Mouse (Mus musculus): ENCODE results near the gene H2-DMb1. TPM values are rescaled to one million over a fixed set of nuclear protein-coding genes. Genes with fewer than 3 reads are reported as not detected.

The H2-DMb1 gene
- polyA plus RNA-seq, 1 experiment from 2014 or later: 0.91 TPM

DNA sequence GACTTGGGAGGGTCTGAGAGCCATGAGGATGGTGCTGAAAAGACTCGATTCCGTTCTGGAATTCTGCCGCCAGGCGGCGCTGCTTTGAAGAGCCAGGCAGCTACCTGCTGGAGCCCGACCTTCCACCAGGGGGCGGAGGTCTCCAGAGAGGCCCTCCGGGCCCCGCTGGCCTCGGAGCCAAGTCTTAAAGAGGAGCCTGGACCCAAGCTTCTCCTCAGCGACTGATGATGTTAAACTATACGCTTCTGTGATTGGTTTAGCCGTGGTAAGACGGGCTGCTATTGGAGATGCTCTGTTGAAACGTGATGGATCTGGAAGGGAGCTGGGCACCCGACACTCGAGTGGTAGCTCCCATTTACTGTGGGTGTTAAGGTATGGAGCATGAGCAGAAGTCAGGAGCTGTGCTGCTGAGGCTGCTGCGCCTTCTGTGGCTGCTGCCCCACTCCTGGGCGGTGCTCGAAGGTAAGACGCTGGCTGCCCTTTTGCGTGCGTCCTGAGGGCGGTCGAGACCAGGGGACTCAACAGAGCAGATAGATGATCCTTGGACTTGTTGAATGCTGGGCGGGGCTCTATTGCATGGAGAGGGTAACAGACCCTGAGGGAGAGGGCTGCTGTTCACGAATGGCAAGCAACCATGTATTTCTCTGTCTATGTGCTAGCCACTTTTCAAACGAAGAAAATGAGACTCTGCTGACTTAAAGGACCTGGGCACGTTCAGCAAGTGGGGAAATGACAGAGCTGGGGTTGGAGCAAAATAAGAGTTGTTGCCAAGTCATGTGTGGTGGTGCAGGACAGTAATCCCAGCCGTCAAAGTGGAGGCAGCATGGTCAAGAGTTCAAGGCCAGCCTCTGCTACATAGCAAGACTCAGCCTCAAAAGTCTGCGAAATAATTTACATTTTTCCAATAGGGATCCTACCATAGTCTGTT lies 17.3 kb upstream of the H2-DMb1 start:
- DNase-seq (peak; percentile 99), ATAC-seq (ENCODE audit: low FRiP score, low TSS enrichment) (peak; percentile 97)
- 8% methylated on average over 31 of the region's 31 CpGs for WGBS
- Histone ChIP-seq H3K27me3 (ENCODE audit: control insufficient read depth, insufficient read depth, low read length) (peaks cover 17% of the 10 kb centered on the region), H3K9ac (replicated peaks; ENCODE audit: low read length) (0 out of 2 replicates have a peak overlapping the region, but pooled peaks have one; percentile 26), H3K27ac (replicated peaks; ENCODE audit: low read depth, low read length) (no peak overlapping the region), H3K4me3 (replicated peaks; ENCODE audit: low read depth, low read length) (peak overlapping the region; percentile 31), H3K4me2 (ENCODE audit: low read length) (peak overlapping the region; percentile 62), H3K9me3 (ENCODE audit: control insufficient read depth, low read length) (no peaks in the 10 kb centered on the region), H3K36me3 (ENCODE audit: control insufficient read depth, insufficient read depth, low read length) (no peaks in the 10 kb centered on the region), H3K4me1 (ENCODE audit: control insufficient read depth, insufficient read depth, low read length) (peaks cover 13% of the 10 kb centered on the region; the same call in 1 of the 2 replicates)

DNA sequence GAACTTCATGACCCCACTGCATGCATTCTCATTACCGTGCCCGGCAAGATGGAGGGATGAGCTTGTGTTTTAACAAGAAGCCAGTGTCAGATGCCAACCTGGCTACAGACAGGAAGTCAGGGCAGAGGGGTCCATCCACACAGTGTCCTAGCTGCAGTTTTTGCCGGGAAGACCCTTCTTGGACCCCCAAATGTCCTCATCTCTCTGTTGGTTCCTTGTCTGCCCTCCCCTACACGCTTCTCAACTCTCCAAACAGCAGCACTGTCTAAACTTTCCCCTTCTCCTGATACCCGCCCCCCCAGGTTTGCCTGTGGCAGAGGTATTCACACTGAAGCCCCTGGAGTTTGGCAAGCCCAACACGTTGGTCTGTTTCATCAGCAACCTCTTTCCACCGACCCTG lies 15.3 kb upstream of the H2-DMb1 start:
- Histone ChIP-seq H3K9ac (replicated peaks; ENCODE audit: low read length) (no peak overlapping the region), H3K9me3 (ENCODE audit: control insufficient read depth, low read length) (no peaks in the 10 kb centered on the region), H3K27me3 (ENCODE audit: control insufficient read depth, insufficient read depth, low read length) (peaks cover 17% of the 10 kb centered on the region), H3K36me3 (ENCODE audit: control insufficient read depth, insufficient read depth, low read length) (no peaks in the 10 kb centered on the region), H3K4me2 (ENCODE audit: low read length) (no peak overlapping the region), H3K4me1 (ENCODE audit: control insufficient read depth, insufficient read depth, low read length) (peaks cover 13% of the 10 kb centered on the region; the same call in 1 of the 2 replicates), H3K4me3 (replicated peaks; ENCODE audit: low read depth, low read length) (no peak overlapping the region), H3K27ac (replicated peaks; ENCODE audit: low read depth, low read length) (no peak overlapping the region)
- WGBS: 81% methylated on average over 7 of the region's 7 CpGs
- ATAC-seq (ENCODE audit: low FRiP score, low TSS enrichment): no peak
- DNase-seq: no peak

DNA sequence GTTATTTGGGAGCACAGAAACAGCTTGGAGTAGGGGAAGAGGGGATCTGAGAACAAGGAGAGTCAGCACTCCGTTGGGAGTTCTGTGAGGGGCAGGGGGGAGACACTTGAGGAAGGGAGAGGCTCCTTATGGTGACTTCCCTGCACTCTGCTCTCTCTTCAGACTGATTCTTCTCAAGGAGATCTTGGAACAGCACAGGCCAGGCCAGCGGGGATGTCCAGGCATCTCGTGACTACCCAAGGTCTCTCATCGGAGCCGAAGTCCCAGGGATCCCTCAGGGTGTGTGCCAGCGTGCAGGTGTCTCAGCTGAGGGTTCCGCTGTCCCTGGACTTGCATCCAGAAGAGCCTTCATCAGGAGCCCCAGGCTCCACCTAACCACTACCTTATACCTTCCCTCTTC lies 14.2 kb upstream of the H2-DMb1 start:
- WGBS: 83% methylated on average over 7 of the region's 7 CpGs
- peaks cover 17% of the 10 kb centered on the region; the same call in 1 of the 2 replicates for H3K4me1 ChIP-seq (ENCODE audit: control insufficient read depth, insufficient read depth, low read length)
- no peak overlapping the region for H3K4me3 ChIP-seq (replicated peaks; ENCODE audit: low read depth, low read length)
- DNase-seq: no peak
- H3K36me3 ChIP-seq (ENCODE audit: control insufficient read depth, insufficient read depth, low read length): no peaks in the 10 kb centered on the region
- H3K4me2 ChIP-seq (ENCODE audit: low read length): no peak overlapping the region; the same call in 1 of the 2 replicates
- peaks cover 17% of the 10 kb centered on the region for H3K27me3 ChIP-seq (ENCODE audit: control insufficient read depth, insufficient read depth, low read length)
- H3K9me3 ChIP-seq (ENCODE audit: control insufficient read depth, low read length): no peaks in the 10 kb centered on the region
- H3K9ac ChIP-seq (replicated peaks; ENCODE audit: low read length): no peak overlapping the region
- H3K27ac ChIP-seq (replicated peaks; ENCODE audit: low read depth, low read length): no peak overlapping the region
- ATAC-seq (ENCODE audit: low FRiP score, low TSS enrichment): no peak

DNA sequence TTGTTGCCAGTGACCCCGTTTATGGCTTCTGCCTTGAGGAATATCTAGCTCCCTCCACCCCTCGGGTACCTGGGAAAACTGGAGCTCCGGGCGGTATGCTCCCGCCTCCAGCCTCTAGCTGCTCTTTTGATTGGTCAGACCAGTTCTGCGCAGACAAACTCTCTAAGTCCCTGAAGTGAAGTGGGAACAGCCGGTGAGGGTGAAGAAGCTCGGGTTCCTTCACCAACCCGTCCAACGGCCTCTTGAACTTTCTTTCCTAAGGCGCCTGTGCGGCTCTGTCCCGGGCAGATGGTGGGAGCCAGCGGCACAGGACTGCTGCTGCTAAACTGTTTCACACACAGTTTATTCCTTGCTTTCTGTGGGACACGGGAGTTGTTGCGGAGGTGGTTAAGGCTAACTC lies 13.5 kb upstream of the H2-DMb1 start:
- no peak for ATAC-seq (ENCODE audit: low FRiP score, low TSS enrichment)
- H3K4me2 ChIP-seq (ENCODE audit: low read length): peak overlapping the region; percentile 47
- H3K9me3 ChIP-seq (ENCODE audit: control insufficient read depth, low read length): no peaks in the 10 kb centered on the region

DNA sequence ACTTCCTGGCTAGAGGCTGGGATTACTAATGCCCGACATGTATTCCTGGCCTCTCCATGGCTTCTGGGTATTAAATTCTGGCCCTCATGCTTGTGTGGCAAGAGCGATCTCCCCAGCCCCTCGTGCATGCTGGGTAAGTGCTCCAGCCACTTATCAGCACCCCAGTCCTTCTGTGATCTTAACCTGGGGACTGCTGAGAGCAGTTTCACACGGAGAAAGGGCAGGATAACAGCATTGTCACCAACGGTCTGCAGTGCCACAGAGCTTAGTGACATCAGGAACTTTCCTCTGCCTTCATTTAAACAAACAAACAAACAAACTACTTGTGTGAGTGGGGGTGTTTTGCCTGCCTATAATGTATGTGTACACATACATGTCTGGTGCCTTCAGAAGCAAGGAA lies 12.6 kb upstream of the H2-DMb1 start:
- H3K27ac ChIP-seq (replicated peaks; ENCODE audit: low read depth, low read length): no peak overlapping the region
- no peak for ATAC-seq (ENCODE audit: low FRiP score, low TSS enrichment)
- H3K9ac ChIP-seq (replicated peaks; ENCODE audit: low read length): 0 out of 2 replicates have a peak overlapping the region, but pooled peaks have one; percentile 6
- DNase-seq: no peak
- no peak overlapping the region for H3K4me2 ChIP-seq (ENCODE audit: low read length)
- H3K36me3 ChIP-seq (ENCODE audit: control insufficient read depth, insufficient read depth, low read length): no peaks in the 10 kb centered on the region
- H3K27me3 ChIP-seq (ENCODE audit: control insufficient read depth, insufficient read depth, low read length): peaks cover 17% of the 10 kb centered on the region
- H3K9me3 ChIP-seq (ENCODE audit: control insufficient read depth, low read length): no peaks in the 10 kb centered on the region
- peaks cover 17% of the 10 kb centered on the region; the same call in 1 of the 2 replicates for H3K4me1 ChIP-seq (ENCODE audit: control insufficient read depth, insufficient read depth, low read length)
- 17% methylated on average over 5 of the region's 5 CpGs for WGBS
- no peak overlapping the region for H3K4me3 ChIP-seq (replicated peaks; ENCODE audit: low read depth, low read length)

More for the DNA sequence above, 13.5 kb upstream of the H2-DMb1 start:
- H3K27me3 ChIP-seq (ENCODE audit: control insufficient read depth, insufficient read depth, low read length): peaks cover 17% of the 10 kb centered on the region
- peaks cover 17% of the 10 kb centered on the region; the same call in 1 of the 2 replicates for H3K4me1 ChIP-seq (ENCODE audit: control insufficient read depth, insufficient read depth, low read length)
- H3K36me3 ChIP-seq (ENCODE audit: control insufficient read depth, insufficient read depth, low read length): no peaks in the 10 kb centered on the region
- H3K9ac ChIP-seq (replicated peaks; ENCODE audit: low read length): no peak overlapping the region; the same call in 1 of the 2 replicates
- DNase-seq: peak; percentile 57
- WGBS: 2% methylated on average over 16 of the region's 16 CpGs
- H3K27ac ChIP-seq (replicated peaks; ENCODE audit: low read depth, low read length): no peak overlapping the region
- peak overlapping the region; percentile 9 for H3K4me3 ChIP-seq (replicated peaks; ENCODE audit: low read depth, low read length)

DNA sequence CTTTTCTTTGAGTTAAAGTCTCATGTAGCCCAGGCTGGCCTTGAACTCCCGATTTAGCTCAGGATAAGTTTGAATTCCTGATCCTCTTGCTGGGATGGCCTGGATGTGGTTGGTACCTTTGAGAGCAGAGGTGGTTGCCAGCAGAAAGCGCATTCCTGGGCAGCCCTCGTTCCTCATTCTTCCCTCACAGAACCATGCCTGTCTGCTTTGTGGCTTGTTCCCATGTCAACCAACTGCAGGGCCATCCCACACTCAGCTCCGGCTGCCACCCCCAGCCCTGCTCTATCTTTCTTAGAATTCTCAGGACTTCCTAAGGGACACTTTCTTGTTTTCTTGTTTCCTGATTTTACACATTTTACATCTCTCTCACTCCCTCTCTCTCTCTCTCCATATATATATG lies 11.4 kb upstream of the H2-DMb1 start:
- H3K36me3 ChIP-seq (ENCODE audit: control insufficient read depth, insufficient read depth, low read length): no peaks in the 10 kb centered on the region
- no peaks in the 10 kb centered on the region for H3K9me3 ChIP-seq (ENCODE audit: control insufficient read depth, low read length)
- 45% methylated on average over 4 of the region's 4 CpGs for WGBS
- H3K4me1 ChIP-seq (ENCODE audit: control insufficient read depth, insufficient read depth, low read length): peaks cover 14% of the 10 kb centered on the region; the same call in 1 of the 2 replicates
- H3K27ac ChIP-seq (replicated peaks; ENCODE audit: low read depth, low read length): no peak overlapping the region
- H3K27me3 ChIP-seq (ENCODE audit: control insufficient read depth, insufficient read depth, low read length): peaks cover 17% of the 10 kb centered on the region
- no peak overlapping the region for H3K9ac ChIP-seq (replicated peaks; ENCODE audit: low read length)
- H3K4me3 ChIP-seq (replicated peaks; ENCODE audit: low read depth, low read length): no peak overlapping the region
- DNase-seq: no peak
- ATAC-seq (ENCODE audit: low FRiP score, low TSS enrichment): no peak
- no peak overlapping the region for H3K4me2 ChIP-seq (ENCODE audit: low read length)

DNA sequence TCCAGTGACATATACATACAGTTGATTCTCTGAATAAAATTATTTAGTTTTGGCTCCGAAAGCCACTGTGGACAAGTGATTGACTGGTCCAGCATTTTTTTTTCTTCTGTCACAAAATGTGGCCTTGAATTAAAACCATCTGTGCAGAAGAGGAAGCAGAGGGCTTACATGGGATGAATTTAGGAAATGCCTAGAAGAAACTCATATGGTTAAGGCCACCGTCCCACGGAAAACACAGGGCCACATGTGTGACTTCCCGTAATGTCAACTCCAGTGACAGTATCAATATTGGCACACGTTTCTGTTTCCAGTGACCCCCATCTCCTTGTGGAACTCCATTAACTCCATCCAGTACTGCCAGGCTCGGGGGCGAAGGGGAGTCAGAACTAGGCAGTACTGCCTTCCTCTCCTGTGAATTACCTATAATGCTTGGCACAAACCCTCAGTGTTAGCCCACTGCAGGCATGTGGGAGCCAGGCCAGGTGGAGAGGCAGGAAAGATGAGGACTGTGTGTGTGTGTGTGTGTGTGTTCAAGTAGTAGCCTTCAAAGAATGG lies 10.3 kb upstream of the H2-DMb1 start:
- H3K4me3 ChIP-seq (replicated peaks; ENCODE audit: low read depth, low read length): no peak overlapping the region
- H3K27me3 ChIP-seq (ENCODE audit: control insufficient read depth, insufficient read depth, low read length): peaks cover 17% of the 10 kb centered on the region
- no peak overlapping the region for H3K4me2 ChIP-seq (ENCODE audit: low read length)
- no peaks in the 10 kb centered on the region for H3K36me3 ChIP-seq (ENCODE audit: control insufficient read depth, insufficient read depth, low read length)
- DNase-seq (no peak), ATAC-seq (ENCODE audit: low FRiP score, low TSS enrichment) (no peak)
- H3K4me1 ChIP-seq (ENCODE audit: control insufficient read depth, insufficient read depth, low read length): peaks cover 14% of the 10 kb centered on the region; the same call in 1 of the 2 replicates
- H3K9me3 ChIP-seq (ENCODE audit: control insufficient read depth, low read length): no peaks in the 10 kb centered on the region
- H3K27ac ChIP-seq (replicated peaks; ENCODE audit: low read depth, low read length): no peak overlapping the region
- 90% methylated on average over 7 of the region's 7 CpGs for WGBS
- H3K9ac ChIP-seq (replicated peaks; ENCODE audit: low read length): no peak overlapping the region

DNA sequence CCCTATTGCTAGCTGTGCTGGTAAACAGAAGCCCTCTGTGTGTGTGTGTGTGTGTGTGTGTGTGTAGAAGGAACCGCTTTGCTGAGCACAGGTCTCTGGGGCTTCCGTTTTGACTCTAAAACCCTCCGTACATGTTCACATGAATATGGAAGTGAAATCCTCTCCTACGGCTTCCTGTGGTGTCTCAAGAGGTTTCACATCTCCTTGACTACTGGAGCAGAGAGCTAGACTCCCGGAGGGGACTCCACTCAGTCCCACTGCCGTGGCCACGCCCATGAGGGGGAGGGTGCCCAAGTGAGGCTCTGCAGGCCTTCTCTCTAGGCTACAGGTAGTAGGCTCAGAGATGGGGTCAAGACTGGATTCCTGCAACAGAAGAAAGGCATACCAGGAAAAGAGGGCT lies 9.8 kb upstream of the H2-DMb1 start, which contains the start of gene H2-DMb2:
Gene H2-DMb2 (plus strand): TSS at position 275 of the 400 bp plus-strand sequence.
- peaks cover 17% of the 10 kb centered on the region for H3K27me3 ChIP-seq (ENCODE audit: control insufficient read depth, insufficient read depth, low read length)
- ATAC-seq (ENCODE audit: low FRiP score, low TSS enrichment): no peak
- DNase-seq: peak; percentile 19
- no peaks in the 10 kb centered on the region for H3K9me3 ChIP-seq (ENCODE audit: control insufficient read depth, low read length)
- no peak within 1 kb of the TSS for H3K27ac ChIP-seq (replicated peaks; ENCODE audit: low read depth, low read length)
- H3K9ac ChIP-seq (replicated peaks; ENCODE audit: low read length): no peak within 1 kb of the TSS
- no peaks in the 10 kb centered on the region for H3K36me3 ChIP-seq (ENCODE audit: control insufficient read depth, insufficient read depth, low read length)
- WGBS: 22% methylated on average over 7 of the region's 7 CpGs
- peaks cover 14% of the 10 kb centered on the region; the same call in 1 of the 2 replicates for H3K4me1 ChIP-seq (ENCODE audit: control insufficient read depth, insufficient read depth, low read length)
- H3K4me2 ChIP-seq (ENCODE audit: low read length): no peak within 1 kb of the TSS
- no peak within 1 kb of the TSS for H3K4me3 ChIP-seq (replicated peaks; ENCODE audit: low read depth, low read length)
